Mouse (Mus musculus) liver, embryonic 15.5 days (tissue): ENCODE measurements around the gene Atg16l1. TPM values are rescaled to one million over a fixed set of nuclear protein-coding genes. Genes with fewer than 3 reads are reported as not detected.

Experiments used
- ATAC-seq: fragments of 200-750 bp; cut with Nextera tagmentation; 2 replicates; pipeline ENCODE4 v1.8.0; 2017; ENCODE audit warnings: moderate number of reproducible peaks, mild to moderate bottlenecking, moderate library complexity; ENCODE audit not compliant: insufficient read depth
- H3K27ac ChIP-seq: fragments of 300-500 bp; sonication (generic); replicated peaks from 2 replicates; pipeline ENCODE4 v1.5.1; 2015; ENCODE audit warnings: mild to moderate bottlenecking, inconsistent platforms
- H3K27me3 ChIP-seq: fragments of 300-500 bp; sonication (generic); 2 replicates; pipeline ENCODE4 v1.6.1; 2015; ENCODE audit warnings: mild to moderate bottlenecking, inconsistent platforms
- H3K36me3 ChIP-seq: fragments of 300-500 bp; sonication (generic); replicated peaks from 2 replicates; pipeline ENCODE4 v1.6.1; 2015; ENCODE audit warnings: moderate library complexity, mild to moderate bottlenecking, inconsistent platforms
- H3K4me1 ChIP-seq: fragments of 300-500 bp; sonication (generic); replicated peaks from 2 replicates; pipeline ENCODE4 v1.6.1; 2015; ENCODE audit warnings: inconsistent platforms
- H3K4me2 ChIP-seq: fragments of 300-500 bp; sonication (generic); 2 replicates; pipeline ENCODE4 v1.6.1; 2015; ENCODE audit warnings: moderate library complexity, mild to moderate bottlenecking, inconsistent platforms
- H3K4me3 ChIP-seq: fragments of 300-500 bp; sonication (generic); replicated peaks from 2 replicates; pipeline ENCODE4 v1.5.1; 2015; ENCODE audit warnings: mild to moderate bottlenecking, inconsistent platforms
- H3K9ac ChIP-seq: fragments of 300-500 bp; sonication (generic); 2 replicates; pipeline ENCODE4 v1.6.1; 2015; ENCODE audit warnings: moderate library complexity, mild to moderate bottlenecking, inconsistent platforms
- H3K9me3 ChIP-seq: fragments of 300-500 bp; sonication (generic); replicated peaks from 2 replicates; pipeline ENCODE4 v1.6.1; 2016; ENCODE audit warnings: inconsistent platforms
- WGBS: fragments of 180-500 bp; shearing (Covaris S2); methylation state at CpG from one replicate; pipeline ENCODE4 v1.1.7; 2015; ENCODE audit warnings: mixed read lengths; ENCODE audit not compliant: insufficient replicate concordance; 5-methylcytosine and 5-hydroxymethylcytosine counted together
- polyA plus RNA-seq: library from polyadenylated mRNA; unstranded; fragments of >200 nt; fragmentation: Nextera tagmentation; extraction: Ambion mirVana; gene quantifications from 2 replicates; pipeline ENCODE4 v1.2.1, GENCODE M21; 2015

Gene Atg16l1
- polyA plus RNA-seq, 1 experiment from 2014 or later = 15.0 TPM

- 71% methylated on average over 7 of the region's 7 CpGs for WGBS
- H3K27me3 ChIP-seq = peaks cover 5% of the 10 kb centered on the region; the same call in 1 of the 2 replicates
- no peak overlapping the region for H3K27ac ChIP-seq
- no peak overlapping the region for H3K4me3 ChIP-seq
- ATAC-seq = no peak
- H3K36me3 ChIP-seq = no peaks in the 10 kb centered on the region
- no peak overlapping the region for H3K9ac ChIP-seq
- H3K4me2 ChIP-seq = no peak overlapping the region
- no peaks in the 10 kb centered on the region for H3K9me3 ChIP-seq
- H3K4me1 ChIP-seq = no peaks in the 10 kb centered on the region
Observed at GRCm38 (mm10) chr1:87730271-87730670, 25.4 kb upstream of the Atg16l1 start.

- ATAC-seq = no peak
- no peak overlapping the region for H3K27ac ChIP-seq
- no peak overlapping the region for H3K4me2 ChIP-seq
- no peaks in the 10 kb centered on the region for H3K36me3 ChIP-seq
- H3K27me3 ChIP-seq = peaks cover 8% of the 10 kb centered on the region; the same call in 1 of the 2 replicates
- H3K4me3 ChIP-seq = no peak overlapping the region
- H3K9ac ChIP-seq = no peak overlapping the region
- no peaks in the 10 kb centered on the region for H3K9me3 ChIP-seq
- 66% methylated on average over 5 of the region's 5 CpGs for WGBS
- H3K4me1 ChIP-seq = no peaks in the 10 kb centered on the region
Observed at GRCm38 (mm10) chr1:87733212-87733611, 22.5 kb upstream of the Atg16l1 start.

- Histone ChIP-seq H3K9me3 (no peaks in the 10 kb centered on the region), H3K27ac (no peak overlapping the region), H3K27me3 (peaks cover 8% of the 10 kb centered on the region; the same call in 1 of the 2 replicates), H3K9ac (no peak overlapping the region), H3K4me3 (no peak overlapping the region), H3K4me2 (no peak overlapping the region), H3K36me3 (no peaks in the 10 kb centered on the region), H3K4me1 (no peaks in the 10 kb centered on the region)
- 57% methylated on average over 3 of the region's 3 CpGs for WGBS
- ATAC-seq = no peak
Observed at GRCm38 (mm10) chr1:87734153-87734552, 21.5 kb upstream of the Atg16l1 start.

- Histone ChIP-seq H3K4me2 (no peak overlapping the region), H3K4me3 (no peak overlapping the region), H3K4me1 (no peaks in the 10 kb centered on the region), H3K9ac (no peak overlapping the region), H3K9me3 (no peaks in the 10 kb centered on the region), H3K27me3 (no peaks in the 10 kb centered on the region; the same call in 1 of the 2 replicates), H3K36me3 (no peaks in the 10 kb centered on the region), H3K27ac (no peak overlapping the region)
- no peak for ATAC-seq
- 47% methylated on average over 6 of the region's 6 CpGs for WGBS
Observed at GRCm38 (mm10) chr1:87740584-87741290, 14.9 kb upstream of the Atg16l1 start.

- Histone ChIP-seq H3K27ac (no peak overlapping the region), H3K9ac (no peak overlapping the region), H3K4me2 (no peak overlapping the region), H3K36me3 (no peaks in the 10 kb centered on the region), H3K27me3 (peaks cover 24% of the 10 kb centered on the region), H3K4me1 (no peaks in the 10 kb centered on the region; the same call in 1 of the 2 replicates), H3K4me3 (no peak overlapping the region), H3K9me3 (no peaks in the 10 kb centered on the region)
- no peak for ATAC-seq
Observed at GRCm38 (mm10) chr1:87749360-87749973, 6.2 kb upstream of the Atg16l1 start.

- H3K4me1 ChIP-seq = peaks cover 27% of the 10 kb centered on the region
- no peak overlapping the region for H3K4me3 ChIP-seq
- H3K27me3 ChIP-seq = no peaks in the 10 kb centered on the region
- H3K9ac ChIP-seq = peak overlapping the region; percentile 4; the same call in 1 of the 2 replicates
- 14% methylated on average over 3 of the region's 3 CpGs for WGBS
- ATAC-seq = peak; percentile 77
- H3K27ac ChIP-seq = peak overlapping the region; percentile 71
- peak overlapping the region; percentile 10; the same call in 1 of the 2 replicates for H3K4me2 ChIP-seq
- peaks cover 97% of the 10 kb centered on the region for H3K36me3 ChIP-seq
- H3K9me3 ChIP-seq = no peaks in the 10 kb centered on the region
Observed at GRCm38 (mm10) chr1:87763821-87764220, 8.2 kb downstream of the Atg16l1 start.

- Histone ChIP-seq H3K27ac (no peak overlapping the region), H3K36me3 (peaks cover 96% of the 10 kb centered on the region)
- WGBS = 45% methylated on average over 2 of the region's 2 CpGs
Observed at GRCm38 (mm10) chr1:87765741-87766140, 10.1 kb downstream of the Atg16l1 start.

GRCm38 (mm10) chr1:87766233-87766632 lies 10.6 kb downstream of the Atg16l1 start:
- WGBS = 75% methylated on average over 3 of the region's 3 CpGs
- H3K4me3 ChIP-seq = no peak overlapping the region
- H3K4me2 ChIP-seq = no peak overlapping the region
- peaks cover 98% of the 10 kb centered on the region for H3K36me3 ChIP-seq
- no peaks in the 10 kb centered on the region for H3K9me3 ChIP-seq
- no peaks in the 10 kb centered on the region for H3K27me3 ChIP-seq
- no peak for ATAC-seq
- no peak overlapping the region for H3K9ac ChIP-seq
- peaks cover 34% of the 10 kb centered on the region for H3K4me1 ChIP-seq
- H3K27ac ChIP-seq = no peak overlapping the region

More at GRCm38 (mm10) chr1:87765741-87766140, 10.1 kb downstream of the Atg16l1 start:
- H3K4me1 ChIP-seq = peaks cover 34% of the 10 kb centered on the region
- no peak overlapping the region for H3K4me2 ChIP-seq
- H3K27me3 ChIP-seq = no peaks in the 10 kb centered on the region
- H3K9ac ChIP-seq = no peak overlapping the region
- no peak overlapping the region for H3K4me3 ChIP-seq
- H3K9me3 ChIP-seq = no peaks in the 10 kb centered on the region
- ATAC-seq = no peak

- no peak overlapping the region for H3K4me3 ChIP-seq
- H3K4me1 ChIP-seq = peaks cover 14% of the 10 kb centered on the region
- no peaks in the 10 kb centered on the region for H3K9me3 ChIP-seq
- WGBS = 96% methylated on average over 2 of the region's 2 CpGs
- no peak overlapping the region for H3K4me2 ChIP-seq
- no peak overlapping the region for H3K9ac ChIP-seq
- peaks cover 98% of the 10 kb centered on the region for H3K36me3 ChIP-seq
- no peaks in the 10 kb centered on the region for H3K27me3 ChIP-seq
- no peak overlapping the region for H3K27ac ChIP-seq
- no peak for ATAC-seq
Observed at GRCm38 (mm10) chr1:87769263-87769662, 13.6 kb downstream of the Atg16l1 start.

GRCm38 (mm10) chr1:87770486-87770885 lies 14.8 kb downstream of the Atg16l1 start:
- H3K4me2 ChIP-seq = no peak overlapping the region
- peak overlapping the region; percentile 25; the same call in 1 of the 2 replicates for H3K27ac ChIP-seq
- H3K9ac ChIP-seq = no peak overlapping the region
- H3K4me1 ChIP-seq = peaks cover 8% of the 10 kb centered on the region; the same call in 1 of the 2 replicates
- 31% methylated on average over 3 of the region's 3 CpGs for WGBS
- H3K4me3 ChIP-seq = no peak overlapping the region
- ATAC-seq = peak; percentile 62
- H3K27me3 ChIP-seq = no peaks in the 10 kb centered on the region
- no peaks in the 10 kb centered on the region for H3K9me3 ChIP-seq
- peaks cover 98% of the 10 kb centered on the region for H3K36me3 ChIP-seq

- ATAC-seq = no peak
- Histone ChIP-seq H3K4me1 (peaks cover 8% of the 10 kb centered on the region; the same call in 1 of the 2 replicates), H3K27me3 (no peaks in the 10 kb centered on the region), H3K27ac (no peak overlapping the region), H3K36me3 (peaks cover 98% of the 10 kb centered on the region), H3K9ac (no peak overlapping the region), H3K4me2 (no peak overlapping the region), H3K4me3 (no peak overlapping the region), H3K9me3 (no peaks in the 10 kb centered on the region)
- WGBS = 85% methylated on average over 3 of the region's 3 CpGs
Observed at GRCm38 (mm10) chr1:87771724-87772123, 16.1 kb downstream of the Atg16l1 start.
